Mouse (Mus musculus) ovary, adult 10 weeks (tissue): Measurements from ENCODE around the gene Rhox2b. TPM values are rescaled to one million over a fixed set of nuclear protein-coding genes. Genes with fewer than 3 reads are reported as not detected.

Experiments used
- polyA plus RNA-seq: library from polyadenylated mRNA; stranded (reverse); fragments of 350-450 nt; fragmentation: Illumina TruSeq; extraction: RNeasy Lipid Tissue Mini Kit (QIAGEN cat#74804); gene quantifications from one replicate; pipeline ENCODE4 v1.2.3, GENCODE M21; 2014

The Rhox2b gene
- not detected for polyA plus RNA-seq

GRCm38 (mm10) chrX:37411767-37412166 is at the start of gene Rhox2b:
TSS of gene Rhox2b (plus strand) at chrX:37412067.

DNA sequence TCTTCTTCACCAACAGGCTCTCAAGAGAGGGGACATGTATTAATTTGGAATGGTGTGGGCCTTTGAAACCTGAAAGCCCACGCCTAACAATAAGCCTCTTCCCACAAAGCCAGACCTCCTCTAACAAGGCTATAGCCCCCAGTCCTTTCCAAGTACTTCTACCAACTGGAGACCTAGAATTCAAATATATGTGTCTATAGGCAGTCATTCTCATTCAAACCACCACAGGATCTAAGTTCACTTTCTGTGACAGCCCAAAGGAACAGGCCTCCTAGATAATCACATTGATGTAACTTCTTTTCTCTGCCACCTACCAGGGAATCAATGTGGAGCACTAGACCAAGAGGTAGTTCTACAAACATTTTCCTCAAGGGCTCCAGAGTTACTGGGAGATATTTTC is 32.1 kb upstream of the Rhox2b start, which contains the start of gene Rhox3a2:
Rhox3a2 (plus strand) TSS at position 301 of the 400 bp plus-strand sequence.

DNA sequence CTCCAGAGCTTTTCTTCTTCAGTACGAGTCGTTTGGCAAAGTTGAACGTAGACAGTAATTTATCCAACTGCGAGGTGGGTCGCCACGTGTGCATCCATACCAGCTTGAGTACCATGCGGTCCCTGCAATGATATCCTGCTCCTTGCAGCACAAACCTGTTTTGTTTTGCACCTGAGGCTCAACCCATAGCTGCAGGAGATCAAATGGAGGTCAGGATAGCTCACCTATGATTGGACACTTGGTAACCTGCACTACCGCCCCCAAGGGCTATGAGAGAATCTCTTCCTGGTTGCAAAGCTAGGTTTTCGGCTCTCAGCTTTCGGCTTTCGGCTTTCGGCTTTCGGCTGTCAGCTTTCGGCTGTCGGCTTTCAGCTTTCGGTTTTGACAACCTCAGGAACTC is 21.3 kb upstream of the Rhox2b start, which contains the start of gene Rhox4a2:
Rhox4a2 (plus strand) TSS at position 301 of the 400 bp plus-strand sequence.

GRCm38 (mm10) chrX:37432194-37432593 is 20.3 kb downstream of the Rhox2b start, which contains the start of gene Rhox4b:
TSS of gene Rhox4b (plus strand) at chrX:37432494.

DNA sequence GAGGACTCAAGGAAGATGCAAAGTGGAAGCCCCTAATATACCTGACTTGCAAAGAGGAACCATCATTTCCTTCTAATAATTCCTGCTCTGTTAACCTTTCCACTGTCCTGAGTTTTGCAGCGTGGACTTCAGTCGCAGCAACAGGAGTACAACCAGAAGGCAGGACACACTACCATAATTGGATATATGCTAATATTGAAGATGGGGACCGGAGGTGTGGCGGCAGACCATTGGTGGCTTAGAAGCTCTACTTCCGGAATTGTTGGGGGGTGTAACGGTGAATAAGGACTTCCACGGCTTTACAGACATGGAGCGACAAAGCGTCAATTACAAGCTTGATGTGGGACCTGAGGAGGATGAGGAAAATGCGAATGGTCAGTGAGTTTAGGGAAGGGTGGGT is 41.5 kb downstream of the Rhox2b start, which contains the start of gene Rhox2c:
Rhox2c (plus strand) TSS at position 301 of the 400 bp plus-strand sequence.

DNA sequence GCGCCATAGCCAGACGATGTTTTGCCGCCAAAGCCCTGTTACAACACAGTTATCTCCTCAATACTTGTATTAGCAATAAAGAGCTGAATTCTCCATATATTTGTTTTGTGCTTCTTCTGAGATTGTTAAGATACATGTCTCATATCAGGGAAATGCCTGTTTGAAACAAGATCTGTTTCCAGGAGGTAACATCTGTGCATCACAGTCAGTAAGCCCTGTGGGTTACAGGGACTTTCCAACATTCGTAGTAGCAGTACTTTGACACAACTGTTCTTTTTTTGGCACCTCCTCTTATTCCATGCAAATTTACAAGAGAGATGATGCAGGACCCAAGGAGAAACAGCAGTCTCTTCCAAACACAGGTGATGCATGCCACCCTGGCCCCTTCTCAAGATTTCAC is 46.4 kb downstream of the Rhox2b start, which contains the start of gene Rhox3c:
Rhox3c (plus strand) TSS at position 301 of the 400 bp plus-strand sequence.

Other genes with a start within 250 kb of the Rhox2b start
- gene Akap14, start 243.2 kb upstream of the Rhox2b start, polyA plus RNA-seq = 1.6 TPM
- 149 TPM for gene Ndufa1, start 220.9 kb upstream of the Rhox2b start, polyA plus RNA-seq
- gene Rnf113a1, start 220.8 kb upstream of the Rhox2b start, polyA plus RNA-seq = 0.40 TPM
- gene Gm9, start 201.0 kb upstream of the Rhox2b start, polyA plus RNA-seq = not detected
- not detected for gene Rhox1, start 189.8 kb upstream of the Rhox2b start, polyA plus RNA-seq
- gene Rhox2a, start 167.1 kb upstream of the Rhox2b start, polyA plus RNA-seq = not detected
- gene Rhox3a, start 162.1 kb upstream of the Rhox2b start, polyA plus RNA-seq = not detected
- gene Rhox4a, start 146.7 kb upstream of the Rhox2b start, polyA plus RNA-seq = not detected
- not detected for gene Rhox3a2, start 32.0 kb upstream of the Rhox2b start, polyA plus RNA-seq
- not detected for gene Rhox4a2, start 21.2 kb upstream of the Rhox2b start, polyA plus RNA-seq
- gene Rhox4b, start 20.4 kb downstream of the Rhox2b start, polyA plus RNA-seq = not detected
- not detected for gene Rhox2c, start 41.6 kb downstream of the Rhox2b start, polyA plus RNA-seq
- not detected for gene Rhox3c, start 46.5 kb downstream of the Rhox2b start, polyA plus RNA-seq
- gene Rhox4c, start 68.3 kb downstream of the Rhox2b start, polyA plus RNA-seq = not detected
- gene Rhox2d, start 81.4 kb downstream of the Rhox2b start, polyA plus RNA-seq = not detected
- gene Rhox4d, start 102.3 kb downstream of the Rhox2b start, polyA plus RNA-seq = not detected
- gene Rhox2e, start 118.4 kb downstream of the Rhox2b start, polyA plus RNA-seq = not detected
- gene Rhox3e, start 130.0 kb downstream of the Rhox2b start, polyA plus RNA-seq = not detected
- not detected for gene Rhox4e, start 145.3 kb downstream of the Rhox2b start, polyA plus RNA-seq
- gene Rhox2f, start 159.3 kb downstream of the Rhox2b start, polyA plus RNA-seq = not detected
- not detected for gene Rhox3f, start 168.9 kb downstream of the Rhox2b start, polyA plus RNA-seq
- gene Rhox4f, start 195.6 kb downstream of the Rhox2b start, polyA plus RNA-seq = not detected
- not detected for gene Rhox3g, start 216.5 kb downstream of the Rhox2b start, polyA plus RNA-seq
- not detected for gene Rhox2g, start 231.4 kb downstream of the Rhox2b start, polyA plus RNA-seq
- not detected for gene Rhox4g, start 239.3 kb downstream of the Rhox2b start, polyA plus RNA-seq